24 mouse cellular contexts compared by ENCODE assay signal in genomic region chr6:88770300-88770904, GRCm38 (mm10). TPM values are rescaled to one million over a fixed set of nuclear protein-coding genes. Genes with fewer than 3 reads are reported as not detected.
DNase-seq lines count a peak whose midpoint lies in the region; ATAC-seq and TF ChIP-seq lines count a peak whose summit lies in the region.
"Had no signal": no experiment of that assay in that cellular context is flagged by ENCODE, and none has a peak within 500 bp of the region (broad histone marks: within the 10 kb centered on the region; RNA-seq: fewer than 3 reads in every experiment).

No protein-coding gene starts in this region.

- H3K4me1 ChIP-seq in embryonic facial prominence, embryonic 14.5 days (ENCODE audit: control insufficient read depth, insufficient read depth, low read length), result peaks cover 9% of the 10 kb centered on the region
- H3K4me1 ChIP-seq in embryonic facial prominence, embryonic 10.5 days, result peaks cover 46% of the 10 kb centered on the region

- no peaks in the 10 kb centered on the region for H3K9me3 ChIP-seq in embryonic facial prominence, embryonic 14.5 days (ENCODE audit: control insufficient read depth, low read length)
- H3K9me3 ChIP-seq in embryonic facial prominence, embryonic 10.5 days, result no peaks in the 10 kb centered on the region
- H3K9me3 ChIP-seq: heart, embryonic 12.5 days; hindbrain, embryonic 10.5 days; intestine, embryonic 15.5 days; limb, embryonic 13.5 days; liver, embryonic 12.5 days; neural tube, embryonic 15.5 days had no signal

- WGBS in embryonic facial prominence, embryonic 14.5 days, result 76% methylated on average over 17 of the region's 17 CpGs
- 86% methylated on average over 17 of the region's 17 CpGs for WGBS in embryonic facial prominence, embryonic 10.5 days

- no peak for TF ChIP-seq CTCF in layer of hippocampus, adult 2 months (conservative IDR thresholded peaks at IDR 0.05)

- H3K36me3 ChIP-seq in embryonic facial prominence, embryonic 14.5 days (ENCODE audit: control insufficient read depth, insufficient read depth, low read length), result no peaks in the 10 kb centered on the region
- H3K36me3 ChIP-seq in embryonic facial prominence, embryonic 10.5 days (replicated peaks), result no peaks in the 10 kb centered on the region
- H3K36me3 ChIP-seq in splenic B cell, adult 2 months (ENCODE audit: control insufficient read depth, insufficient read depth, low read length, poor library complexity, severe bottlenecking), result no peaks in the 10 kb centered on the region
- H3K36me3 ChIP-seq: heart, embryonic 12.5 days; hindbrain, embryonic 10.5 days; intestine, embryonic 15.5 days; limb, embryonic 13.5 days; neural tube, embryonic 15.5 days had no signal

- H3K9ac ChIP-seq in embryonic facial prominence, embryonic 14.5 days (ENCODE audit: low read depth, low read length), result no peak overlapping the region
- H3K9ac ChIP-seq: heart, embryonic 12.5 days; intestine, embryonic 15.5 days; limb, embryonic 13.5 days; liver, embryonic 12.5 days; neural tube, embryonic 15.5 days had no signal

- H3K4me2 ChIP-seq in embryonic facial prominence, embryonic 14.5 days (ENCODE audit: low read depth, low read length), result no peak overlapping the region
- H3K4me2 ChIP-seq: heart, embryonic 12.5 days; intestine, embryonic 15.5 days; limb, embryonic 13.5 days; liver, embryonic 12.5 days; neural tube, embryonic 15.5 days had no signal

- ATAC-seq in embryonic facial prominence, embryonic 14.5 days (ENCODE audit: low read depth), result no peak
- ATAC-seq in common myeloid progenitor, adult 5-6 weeks (replicated peaks; ENCODE audit: low read depth, poor library complexity, severe bottlenecking), result 0 out of 2 replicates have a peak, but pooled peaks have one; percentile 59
- ATAC-seq: hindbrain, embryonic 16.5 days; intestine, embryonic 15.5 days; liver, embryonic 12.5 days; midbrain, embryonic 16.5 days had no signal

- H3K4me3 ChIP-seq in embryonic facial prominence, embryonic 14.5 days (ENCODE audit: low read depth, low read length), result no peak overlapping the region
- no peak overlapping the region for H3K4me3 ChIP-seq in embryonic facial prominence, embryonic 10.5 days
- H3K4me3 ChIP-seq in layer of hippocampus, adult 2 months, result no peak overlapping the region
- H3K4me3 ChIP-seq: heart, embryonic 12.5 days; hindbrain, embryonic 10.5 days; intestine, embryonic 15.5 days; limb, embryonic 13.5 days; liver, embryonic 12.5 days; neural tube, embryonic 15.5 days had no signal

- H3K27ac ChIP-seq in embryonic facial prominence, embryonic 14.5 days (replicated peaks; ENCODE audit: low read depth, low read length), result no peak overlapping the region
- no peak overlapping the region for H3K27ac ChIP-seq in embryonic facial prominence, embryonic 10.5 days (replicated peaks)
- peak overlapping the region; percentile 57; the same call in 1 of the 2 replicates for H3K27ac ChIP-seq in layer of hippocampus, adult 2 months
- H3K27ac ChIP-seq: hindbrain, embryonic 10.5 days; intestine, embryonic 15.5 days; limb, embryonic 13.5 days; liver, embryonic 12.5 days; neural tube, embryonic 15.5 days had no signal

- no peaks in the 10 kb centered on the region for H3K27me3 ChIP-seq in embryonic facial prominence, embryonic 14.5 days (replicated peaks; ENCODE audit: control insufficient read depth, insufficient read depth, low read length)
- H3K27me3 ChIP-seq in embryonic facial prominence, embryonic 10.5 days (replicated peaks; ENCODE audit: low read depth, poor library complexity, severe bottlenecking), result no peaks in the 10 kb centered on the region
- H3K27me3 ChIP-seq in splenic B cell, adult 2 months (ENCODE audit: control insufficient read depth, insufficient read depth, low read length, poor library complexity, severe bottlenecking), result no peaks in the 10 kb centered on the region
- H3K27me3 ChIP-seq: intestine, embryonic 15.5 days; limb, embryonic 13.5 days; neural tube, embryonic 15.5 days had no signal

- peak; percentile 38 for DNase-seq in embryonic facial prominence, embryonic 14.5 days (ENCODE audit: low spot score)
- no peak for DNase-seq in embryonic facial prominence, embryonic 10.5 days (ENCODE audit: low spot score)
- DNase-seq in layer of hippocampus, adult 2 months (ENCODE audit: low spot score in 2 of 2), result no peak
- DNase-seq in layer of hippocampus, adult 18-20 months (ENCODE audit: low spot score in 2 of 2), result no peak
- peak; percentile 22 for DNase-seq in splenic B cell, adult 2 months (ENCODE audit: low read depth, low spot score)
- no peak for DNase-seq in right cerebral cortex, adult 2 months (ENCODE audit: low spot score in 2 of 2)
- DNase-seq: adrenal gland, postnatal 25 days; cerebellum, adult 11 months; cerebellum, adult 9-11 months; heart, postnatal 10 days; kidney, adult 8-10 months; kidney, postnatal 10 days; layer of hippocampus, postnatal 36 days; lung, adult 18-20 months; lung, postnatal 14 days had no signal

RNA-seq across cellular contexts. Expression of gene Mgll, which starts 46.2 kb away (rescaled TPM):
- 29.1 and 30.4 TPM in 2 replicates for polyA plus RNA-seq in embryonic facial prominence, embryonic 14.5 days (2014; fragmentation: Nextera tagmentation; extraction: Ambion mirVana)
- 6.2 and 6.6 TPM in 2 replicates for polyA plus RNA-seq in embryonic facial prominence, embryonic 10.5 days (2016; fragmentation: Nextera tagmentation; extraction: Ambion mirVana)
- total RNA-seq in layer of hippocampus, adult 2 months (2021), result 100 to 1,000 TPM; 178 to 182 TPM
- 100 to 1,000 TPM; 170 to 184 TPM for total RNA-seq in layer of hippocampus, adult 18-20 months (2021)
- total RNA-seq in common myeloid progenitor, adult 5-6 weeks (2017), result 1.1 and 4.0 TPM in 2 replicates

Comparison
In these comparisons a context has a peak if more than half of its experiments do, and no peak if none do; other contexts are left out.
1. DNase-seq: peak in embryonic facial prominence, embryonic 14.5 days (single experiment) and splenic B cell, adult 2 months (single experiment); none in embryonic facial prominence, embryonic 10.5 days (single experiment), layer of hippocampus, adult 2 months (0 of 2), layer of hippocampus, adult 18-20 months (0 of 2) and right cerebral cortex, adult 2 months (0 of 2).
2. RNA of gene Mgll, which starts 46.2 kb away (total RNA-seq): 170 to 184 TPM in layer of hippocampus, adult 18-20 months and 178 to 182 TPM in layer of hippocampus, adult 2 months; 1.1 to 4.0 TPM in common myeloid progenitor, adult 5-6 weeks; every median in the first group is over 10 times any median in the second.